Mouse (Mus musculus) G1E (cell line): ENCODE data around the gene Eif5.

Source experiments
- CTCF ChIP-seq: IDR thresholded peaks from 2 replicates; pipeline ENCODE4 v1.5.1; 2012; ENCODE audit warnings: low read depth, low read length, inconsistent platforms, mixed read lengths
- GATA2 ChIP-seq: IDR thresholded peaks from 2 replicates; pipeline ENCODE4 v1.6.1; 2012; ENCODE audit warnings: low read depth, low read length, inconsistent platforms, borderline replicate concordance
- TAL1 ChIP-seq: conservative IDR thresholded peaks from 2 replicates; pipeline ENCODE4 v1.6.1; 2012; ENCODE audit warnings: low read depth, low read length, inconsistent platforms, mixed read lengths

DNA sequence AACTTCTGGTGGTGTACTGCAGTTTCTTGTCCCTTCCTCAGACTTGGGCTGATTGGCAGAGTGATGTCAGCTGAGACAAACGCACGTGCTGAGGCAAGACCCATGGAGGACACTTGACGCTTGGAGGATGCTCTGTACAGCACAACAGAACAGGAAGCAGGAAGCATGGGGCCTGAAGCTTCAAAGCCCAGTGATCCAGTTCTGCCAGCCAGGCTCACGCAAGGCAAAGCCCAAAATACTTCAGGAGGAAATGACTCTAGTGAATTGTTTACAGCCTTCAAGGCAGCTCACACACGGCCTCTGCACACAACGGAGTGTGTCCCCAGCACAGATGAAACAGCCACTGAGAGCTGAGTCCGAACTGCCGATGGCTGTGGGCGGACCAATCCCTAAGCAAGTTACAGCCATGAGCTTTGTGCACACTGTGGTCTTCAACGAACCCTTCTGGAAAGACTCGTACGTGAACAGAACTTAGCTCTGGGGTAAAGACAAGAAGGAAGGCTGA is 34.7 kb upstream of the Eif5 start:
- no peak for TF ChIP-seq CTCF
- TF ChIP-seq GATA2, result no peak
- no peak for TF ChIP-seq TAL1
